Mouse (Mus musculus) bone marrow macrophage, adult 2 months (primary cell): ENCODE data around the gene Gtf3c1.

Experiments used
- CTCF ChIP-seq: IDR thresholded peaks from 2 replicates; pipeline ENCODE4 v1.5.1; 2012; ENCODE audit warnings: low read depth, mild to moderate bottlenecking, low read length, moderate library complexity
- POLR2A ChIP-seq: IDR thresholded peaks from 2 replicates; pipeline ENCODE4 v1.6.1; 2012; ENCODE audit warnings: mild to moderate bottlenecking, low read depth, low read length, borderline replicate concordance

DNA sequence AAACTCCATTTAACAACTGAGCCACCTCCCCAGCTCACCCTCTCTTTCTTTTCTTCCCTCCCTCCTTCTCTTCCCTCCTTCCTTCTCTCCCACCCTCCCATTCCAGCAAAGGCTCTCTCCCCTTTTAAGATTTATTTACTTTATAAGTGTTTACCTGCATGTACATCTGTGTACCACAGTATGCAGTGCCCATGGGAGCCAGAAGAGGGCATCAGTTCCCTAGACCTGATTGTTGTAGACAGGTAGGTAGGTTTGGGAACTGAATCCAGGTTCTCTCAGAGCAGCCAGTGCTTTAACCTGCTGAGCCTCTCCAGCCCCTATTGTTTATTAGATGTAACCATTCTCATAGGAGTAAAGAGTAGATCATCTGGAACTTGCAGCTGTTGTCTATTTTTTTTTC is 14.5 kb upstream of the Gtf3c1 start:
- TF ChIP-seq CTCF (no peak), POLR2A (no peak)
